ENCODE assay signal across 17 mouse cellular contexts in the genomic region with DNA sequence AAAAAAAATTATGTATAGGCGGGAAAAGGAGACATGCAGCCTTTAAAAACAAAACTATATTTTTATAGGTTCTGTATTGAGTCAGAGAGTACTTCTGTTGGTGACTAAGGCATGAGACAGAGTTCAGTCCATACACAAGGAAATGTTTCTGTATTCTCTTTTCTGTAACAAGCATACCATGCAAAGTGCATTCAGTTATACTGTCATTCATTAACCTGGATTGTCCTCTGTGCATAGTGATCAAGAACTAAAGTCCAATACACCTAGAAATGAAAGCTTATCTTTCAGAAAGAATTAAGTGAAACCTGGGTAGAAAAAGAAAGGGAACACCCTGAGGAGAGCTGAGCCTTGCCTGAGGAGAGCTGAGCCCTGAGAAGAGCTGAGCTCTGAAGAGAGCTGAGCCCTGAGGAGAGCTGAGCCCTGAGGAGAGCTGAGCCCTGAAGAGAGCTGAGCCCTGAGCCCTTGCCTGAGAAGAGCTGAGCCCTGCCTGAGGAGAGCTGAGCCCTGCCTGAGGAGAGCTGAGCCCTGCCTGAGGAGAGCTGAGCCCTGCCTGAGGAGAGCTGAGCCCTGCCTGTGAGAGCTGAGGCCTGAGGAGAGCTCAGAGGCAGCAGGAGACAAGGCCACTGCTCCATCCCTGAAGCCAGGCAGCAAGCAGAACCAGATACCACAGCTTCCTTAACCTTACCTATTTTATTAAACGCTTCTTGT. TPM values are rescaled to one million over a fixed set of nuclear protein-coding genes. Genes with fewer than 3 reads are reported as not detected.
A peak's percentile ranks its signal among the peaks of the same experiment; 100 is the strongest.
DNase-seq lines count a peak whose midpoint lies in the region; ATAC-seq and TF ChIP-seq lines count a peak whose summit lies in the region.
"Had no signal": no experiment of that assay in that cellular context is flagged by ENCODE, and none has a peak within 500 bp of the region (broad histone marks: within the 10 kb centered on the region; RNA-seq: fewer than 3 reads in every experiment).

No protein-coding gene starts in this region.

- DNase-seq in lung, postnatal 14 days, result no peak
- no peak for DNase-seq in left cerebral cortex, adult 2 months (ENCODE audit: extremely low spot score in 1 of 2, low spot score in 2 of 2)
- DNase-seq in heart, postnatal 10 days, result no peak
- DNase-seq: adrenal gland, postnatal 25 days; cerebellum, adult 9-11 months; gastrocnemius, adult 2 months; right cerebral cortex, postnatal 4 days had no signal

- TF ChIP-seq CTCF in embryonic fibroblast, embryonic 13.5 days (IDR thresholded peaks at IDR 0.05; ENCODE audit: borderline replicate concordance, insufficient read depth, low read length), result no peak
- no peak for TF ChIP-seq CTCF in left cerebral cortex, adult 2 months (IDR thresholded peaks at IDR 0.05)

- no peaks in the 10 kb centered on the region for H3K4me1 ChIP-seq in embryonic fibroblast, embryonic 13.5 days (ENCODE audit: control insufficient read depth, insufficient read depth, low read length)
- no peaks in the 10 kb centered on the region for H3K4me1 ChIP-seq in intestine, embryonic 15.5 days (replicated peaks)
- H3K4me1 ChIP-seq in kidney, embryonic 16.5 days (ENCODE audit: insufficient read depth, low read length), result no peaks in the 10 kb centered on the region; the same call in 1 of the 2 replicates
- no peaks in the 10 kb centered on the region for H3K4me1 ChIP-seq in stomach, embryonic 14.5 days (ENCODE audit: control insufficient read depth, insufficient read depth, low read length)
- H3K4me1 ChIP-seq: hindbrain, embryonic 15.5 days; limb, embryonic 12.5 days had no signal

- ATAC-seq in intestine, embryonic 15.5 days, result peak; percentile 95
- ATAC-seq in kidney, embryonic 16.5 days (ENCODE audit: low FRiP score, low TSS enrichment), result peak; percentile 88
- ATAC-seq in stomach, embryonic 14.5 days (ENCODE audit: insufficient number of reproducible peaks, insufficient read depth, low FRiP score, low read depth), result peak; percentile 53; the same call in 1 of the 2 replicates
- ATAC-seq: CD4-positive, CD25-positive, alpha-beta regulatory T cell, adult 4 months; forebrain, embryonic 16.5 days had no signal

- no peak for TF ChIP-seq POLR2A in embryonic fibroblast, embryonic 13.5 days (IDR thresholded peaks at IDR 0.05; ENCODE audit: low read depth, low read length)

- H3K4me3 ChIP-seq in embryonic fibroblast, embryonic 13.5 days (ENCODE audit: insufficient read depth, low read length), result no peak overlapping the region
- H3K4me3 ChIP-seq in intestine, embryonic 15.5 days (replicated peaks), result no peak overlapping the region
- H3K4me3 ChIP-seq in kidney, embryonic 16.5 days (ENCODE audit: low read length), result no peak overlapping the region
- no peak overlapping the region for H3K4me3 ChIP-seq in stomach, embryonic 14.5 days (ENCODE audit: low read depth, low read length)
- H3K4me3 ChIP-seq in left cerebral cortex, adult 2 months, result no peak overlapping the region
- H3K4me3 ChIP-seq: erythroblast, embryonic 14.5 days; gastrocnemius, adult 2 months; hindbrain, embryonic 15.5 days; limb, embryonic 12.5 days had no signal

- 81% methylated on average over 2 of the region's 2 CpGs for WGBS in intestine, embryonic 15.5 days
- 87% methylated on average over 2 of the region's 2 CpGs for WGBS in kidney, embryonic 16.5 days
- WGBS in stomach, embryonic 14.5 days, result 89% methylated on average over 2 of the region's 2 CpGs

- no peaks in the 10 kb centered on the region for H3K27me3 ChIP-seq in intestine, embryonic 15.5 days (replicated peaks)
- no peaks in the 10 kb centered on the region for H3K27me3 ChIP-seq in kidney, embryonic 16.5 days (ENCODE audit: insufficient read depth, low read length)
- H3K27me3 ChIP-seq in stomach, embryonic 14.5 days (ENCODE audit: control insufficient read depth, insufficient read depth, low read length), result no peaks in the 10 kb centered on the region
- H3K27me3 ChIP-seq: hindbrain, embryonic 15.5 days; limb, embryonic 12.5 days had no signal

- intact Hi-C loops in left cerebral cortex, adult 2 months (cut with DNase I), result no loop called here
- intact Hi-C loops in heart, postnatal 10 days (cut with DNase I), result no loop called here

- H3K27ac ChIP-seq in embryonic fibroblast, embryonic 13.5 days (ENCODE audit: insufficient read depth, low read length), result 0 out of 2 replicates have a peak overlapping the region, but pooled peaks have one; percentile 12
- peak overlapping the region; percentile 95 for H3K27ac ChIP-seq in intestine, embryonic 15.5 days
- H3K27ac ChIP-seq in kidney, embryonic 16.5 days (ENCODE audit: low read length), result peak overlapping the region; percentile 91
- H3K27ac ChIP-seq in stomach, embryonic 14.5 days (ENCODE audit: low read length), result no peak overlapping the region
- no peak overlapping the region for H3K27ac ChIP-seq in left cerebral cortex, adult 2 months
- H3K27ac ChIP-seq: gastrocnemius, adult 2 months; hindbrain, embryonic 15.5 days; limb, embryonic 12.5 days had no signal

- H3K4me2 ChIP-seq in intestine, embryonic 15.5 days (replicated peaks), result 0 out of 2 replicates have a peak overlapping the region, but pooled peaks have one; percentile 22
- no peak overlapping the region for H3K4me2 ChIP-seq in kidney, embryonic 16.5 days (replicated peaks; ENCODE audit: low read depth, low read length)
- H3K4me2 ChIP-seq in stomach, embryonic 14.5 days (replicated peaks; ENCODE audit: low read depth, low read length), result no peak overlapping the region
- H3K4me2 ChIP-seq: hindbrain, embryonic 15.5 days; limb, embryonic 12.5 days had no signal

- H3K9ac ChIP-seq in intestine, embryonic 15.5 days, result 0 out of 2 replicates have a peak overlapping the region, but pooled peaks have one; percentile 10
- H3K9ac ChIP-seq in kidney, embryonic 16.5 days (replicated peaks; ENCODE audit: low read length), result no peak overlapping the region
- no peak overlapping the region for H3K9ac ChIP-seq in stomach, embryonic 14.5 days (replicated peaks; ENCODE audit: low read depth, low read length)
- H3K9ac ChIP-seq: hindbrain, embryonic 15.5 days; limb, embryonic 12.5 days had no signal

- no peaks in the 10 kb centered on the region for H3K36me3 ChIP-seq in intestine, embryonic 15.5 days
- H3K36me3 ChIP-seq in kidney, embryonic 16.5 days (ENCODE audit: insufficient read depth, low read length), result no peaks in the 10 kb centered on the region
- H3K36me3 ChIP-seq in stomach, embryonic 14.5 days (ENCODE audit: control insufficient read depth, insufficient read depth, low read length), result no peaks in the 10 kb centered on the region
- H3K36me3 ChIP-seq: hindbrain, embryonic 15.5 days; limb, embryonic 12.5 days had no signal

- H3K9me3 ChIP-seq in intestine, embryonic 15.5 days, result no peaks in the 10 kb centered on the region
- 0 out of 2 replicates have a peak, but pooled peaks cover 2% of the 10 kb centered on the region for H3K9me3 ChIP-seq in kidney, embryonic 16.5 days (ENCODE audit: low read length)
- no peaks in the 10 kb centered on the region for H3K9me3 ChIP-seq in stomach, embryonic 14.5 days (ENCODE audit: control insufficient read depth, low read depth, low read length)
- H3K9me3 ChIP-seq: hindbrain, embryonic 15.5 days had no signal

RNA-seq across cellular contexts. Expression of gene Trpc1, which starts 45.1 kb away (rescaled TPM):
- 7.1 and 9.6 TPM in 2 replicates for polyA plus RNA-seq in embryonic fibroblast, embryonic 13.5 days (2011; ENCODE audit: insufficient read length, low read depth, missing spikeins)
- 2.5 and 3.0 TPM in 2 replicates for polyA plus RNA-seq in intestine, embryonic 15.5 days (2015; fragmentation: Nextera tagmentation; extraction: Ambion mirVana)
- 3.3 and 4.3 TPM in 2 replicates for polyA plus RNA-seq in kidney, embryonic 16.5 days (2015; fragmentation: Nextera tagmentation; extraction: Ambion mirVana)
- 3.4 and 4.0 TPM in 2 replicates for polyA plus RNA-seq in stomach, embryonic 14.5 days (2014; fragmentation: Nextera tagmentation; extraction: Ambion mirVana)
- total RNA-seq in left cerebral cortex, adult 2 months (2021), result 10 to 100 TPM; 44.6 to 50.8 TPM
- total RNA-seq in heart, postnatal 10 days (2021), result 1 to 10 TPM; 8.9 to 9.1 TPM
- polyA plus RNA-seq: erythroblast, embryonic 14.5 days had no signal

RNA-seq across cellular contexts. Expression of gene Pls1, which starts 49.9 kb away (rescaled TPM):
- polyA plus RNA-seq in embryonic fibroblast, embryonic 13.5 days (2011; ENCODE audit: insufficient read length, low read depth, missing spikeins), result 0.57 and 0.61 TPM in 2 replicates
- 88.3 and 90.4 TPM in 2 replicates for polyA plus RNA-seq in intestine, embryonic 15.5 days (2015; fragmentation: Nextera tagmentation; extraction: Ambion mirVana)
- polyA plus RNA-seq in kidney, embryonic 16.5 days (2015; fragmentation: Nextera tagmentation; extraction: Ambion mirVana), result 22.0 and 23.4 TPM in 2 replicates
- polyA plus RNA-seq in stomach, embryonic 14.5 days (2014; fragmentation: Nextera tagmentation; extraction: Ambion mirVana), result 20.4 and 20.7 TPM in 2 replicates
- 10 to 100 TPM in 1 of 2 experiments, 1 to 10 TPM in 1; 9.4 to 10.4 TPM for total RNA-seq in left cerebral cortex, adult 2 months (2021)
- under 1 TPM; 0.20 to 0.36 TPM for total RNA-seq in heart, postnatal 10 days (2021)
- total RNA-seq: MEL had no signal
- polyA plus RNA-seq: erythroblast, embryonic 14.5 days had no signal

Comparison
In these comparisons a context has a peak if more than half of its experiments do, and no peak if none do; other contexts are left out.
1. H3K27ac ChIP-seq: peak in embryonic fibroblast, embryonic 13.5 days (single experiment), intestine, embryonic 15.5 days (single experiment) and kidney, embryonic 16.5 days (single experiment); none in stomach, embryonic 14.5 days (single experiment) and left cerebral cortex, adult 2 months (single experiment).
2. RNA of gene Pls1, which starts 49.9 kb away (polyA plus RNA-seq): 88.3 to 90.4 TPM in intestine, embryonic 15.5 days, 22.0 to 23.4 TPM in kidney, embryonic 16.5 days and 20.4 to 20.7 TPM in stomach, embryonic 14.5 days; 0.57 to 0.61 TPM in embryonic fibroblast, embryonic 13.5 days; every median in the first group is over 10 times any median in the second.
3. Peak in every context shown above with its lines, with median percentiles within 50 percentile points of each other: ATAC-seq.